Mouse (Mus musculus) right cerebral cortex, adult 2 months (tissue): ENCODE measurements at regions not wholly inside any gene's neighbourhood (a gene's known extent, or its start where the extent isn't known, plus 50 kb on each side); places are given as distances from the start of the nearest gene placed in this dataset.

ENCODE experiments used
- DNase-seq, 2 experiments: peaks; one replicate each; pipeline ENCODE4 v3.0.0; 2021 to 2022; ENCODE audit warnings: low spot score in 2 of 2

DNA sequence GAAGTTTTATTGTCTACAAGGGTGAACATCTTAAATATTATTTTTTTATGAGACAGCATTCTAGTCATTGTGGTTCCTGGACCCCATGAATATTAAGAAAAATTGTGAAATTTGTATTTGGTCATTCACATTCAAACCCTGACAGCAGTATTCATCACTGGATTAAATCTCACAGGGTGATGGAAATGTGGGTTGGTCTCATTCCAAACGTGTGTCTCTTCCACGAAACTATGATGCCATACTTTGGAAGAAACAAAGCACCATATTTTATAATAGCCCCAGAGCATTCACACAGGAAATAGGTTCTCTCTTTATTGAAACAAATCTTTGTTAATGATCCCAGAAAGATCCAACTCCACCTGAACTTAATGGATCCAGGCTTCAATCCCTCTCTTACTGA lies 156.2 kb upstream of the Tgfbr2 start:
- DNase-seq, result no peak

- DNase-seq, result no peak
Observed at GRCm38 (mm10) chr9:116330796-116331195, 155.6 kb upstream of the Tgfbr2 start.

GRCm38 (mm10) chr9:116329147-116329546 lies 154.0 kb upstream of the Tgfbr2 start:
- no peak for DNase-seq

DNA sequence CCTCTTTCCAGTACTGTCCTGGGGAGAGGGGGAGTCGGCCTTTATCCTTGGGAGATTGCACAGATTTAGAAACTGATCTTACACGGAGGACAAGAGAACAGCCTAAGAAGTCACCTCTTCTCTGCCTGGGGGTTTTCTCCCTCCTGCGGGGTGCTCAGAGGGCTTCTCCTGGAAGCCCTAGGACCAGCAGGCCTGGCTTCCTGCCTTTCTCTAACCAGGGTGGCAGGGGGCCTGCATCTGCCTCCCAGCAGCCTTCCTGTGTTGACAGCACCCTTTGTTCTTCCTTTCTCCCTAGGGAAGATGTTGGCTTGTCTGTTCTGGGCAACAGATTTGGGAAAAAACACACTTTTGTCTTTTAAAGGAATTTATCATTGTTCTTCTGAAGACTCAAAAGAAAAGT lies 153.0 kb upstream of the Tgfbr2 start:
- no peak for DNase-seq

DNA sequence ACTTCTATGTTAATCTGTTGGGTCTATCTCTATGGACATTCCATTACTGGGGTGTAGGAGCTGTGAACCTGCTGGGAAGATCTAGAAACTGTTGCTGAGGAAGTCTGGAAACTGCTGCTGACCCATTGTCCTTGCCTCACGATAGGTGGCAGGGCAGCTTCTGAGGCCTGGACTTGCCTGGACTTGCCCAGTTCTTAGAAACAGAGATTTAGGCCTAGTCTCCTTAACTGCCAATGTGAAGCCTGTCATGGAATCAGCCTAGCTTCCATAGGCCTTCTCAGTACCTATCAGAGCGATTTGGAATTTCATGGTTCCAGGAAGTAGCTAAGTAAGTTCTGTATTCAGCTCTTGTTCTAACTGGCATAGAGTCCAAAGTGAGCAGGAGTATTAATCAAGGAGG lies 151.9 kb upstream of the Tgfbr2 start:
- no peak for DNase-seq

DNA sequence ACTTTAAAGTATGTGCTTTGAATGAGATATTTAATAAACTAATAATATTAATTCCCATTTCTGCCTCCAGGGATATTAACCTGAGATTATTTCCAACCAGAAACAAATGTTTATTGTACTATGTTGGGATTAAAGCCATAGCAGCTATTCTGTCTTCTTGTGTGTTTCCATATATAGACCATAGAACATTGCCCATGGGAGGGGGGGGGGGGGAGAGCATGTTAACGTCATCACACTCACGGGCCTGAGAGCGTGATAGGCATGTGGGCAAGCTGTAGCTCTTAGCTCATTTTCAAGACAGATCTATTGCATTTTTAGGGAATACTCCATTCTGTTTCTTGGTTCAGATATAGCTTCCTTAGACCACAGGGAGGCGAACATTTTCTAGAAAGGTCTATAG lies 149.8 kb upstream of the Tgfbr2 start:
- DNase-seq, result no peak

DNA sequence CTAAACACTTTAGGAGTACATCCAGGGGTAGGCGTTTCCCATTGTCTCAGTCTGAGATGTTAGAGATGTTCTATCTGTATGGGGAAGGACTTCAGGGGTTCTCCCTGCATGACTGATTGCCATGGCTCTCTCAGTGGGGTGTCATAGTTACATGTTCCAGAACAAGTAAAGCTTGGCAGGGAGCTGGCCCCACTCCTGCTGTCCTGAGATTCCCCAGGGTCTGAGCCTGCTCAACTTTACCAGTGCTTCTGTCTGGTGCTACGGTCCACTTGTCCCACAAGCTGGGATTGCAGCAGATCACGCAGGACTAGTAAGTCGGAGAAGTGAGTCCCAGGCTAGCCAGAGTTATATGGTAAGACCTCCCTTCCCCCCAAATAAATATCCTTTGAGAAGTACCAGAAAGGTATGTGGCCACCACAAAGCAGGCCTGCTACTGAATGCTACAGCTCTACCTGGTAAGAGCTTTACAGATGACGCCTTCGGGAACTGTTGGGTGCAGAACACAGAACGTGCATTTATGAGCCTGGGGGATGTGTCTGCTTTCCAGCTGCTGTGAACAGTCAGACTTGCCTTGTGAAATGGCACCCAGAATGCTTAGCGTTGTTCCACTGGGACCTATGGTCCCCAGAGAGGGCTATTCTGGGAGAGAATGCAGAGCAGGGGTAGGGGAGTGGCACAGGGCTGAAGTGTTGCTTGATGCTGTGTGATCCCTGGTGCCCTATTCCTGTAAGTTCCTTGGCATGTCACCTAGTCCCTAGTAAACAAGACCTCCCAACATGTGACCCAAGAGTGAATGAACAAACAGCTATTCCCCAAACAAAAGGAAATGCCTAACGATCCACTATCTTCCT lies 148.9 kb upstream of the Tgfbr2 start:
- no peak for DNase-seq

DNA sequence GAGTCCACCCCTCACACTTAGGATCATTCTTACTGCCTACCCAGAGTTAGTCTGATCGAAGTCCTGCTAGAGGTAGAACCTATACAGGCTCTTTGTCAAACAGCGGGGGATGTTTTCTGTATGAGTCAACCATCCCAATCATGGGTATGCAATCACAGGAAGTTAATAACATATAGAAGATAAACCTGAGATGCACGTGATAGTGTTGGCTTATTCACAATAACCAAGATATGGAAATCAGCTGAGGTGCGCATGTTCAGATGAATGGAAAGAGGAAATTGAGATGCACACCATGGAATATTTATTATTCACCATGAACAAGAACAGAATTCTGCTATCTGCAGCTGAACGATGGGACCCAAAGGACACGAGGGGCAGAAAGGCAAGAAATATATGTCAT lies 146.7 kb upstream of the Tgfbr2 start:
- DNase-seq, result no peak

DNA sequence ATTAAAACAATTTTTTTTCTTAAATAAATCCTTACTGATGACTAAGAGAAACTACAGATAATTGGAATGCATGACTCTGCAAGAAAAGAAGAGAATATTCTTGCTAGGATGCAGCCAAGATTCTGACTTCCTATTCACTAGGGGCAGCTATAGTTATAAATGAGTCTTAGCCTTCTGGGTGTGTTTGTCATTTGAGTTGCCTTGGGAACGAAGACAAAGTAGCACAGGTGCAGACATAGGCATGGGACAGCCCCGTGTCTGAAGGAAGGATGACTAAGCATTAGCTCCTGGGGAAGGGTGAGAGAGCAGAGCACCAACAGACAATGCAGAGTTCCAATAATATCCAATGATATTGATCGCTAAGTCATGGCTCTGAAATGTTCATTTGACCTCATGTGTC lies 144.3 kb upstream of the Tgfbr2 start:
- DNase-seq, result no peak

DNA sequence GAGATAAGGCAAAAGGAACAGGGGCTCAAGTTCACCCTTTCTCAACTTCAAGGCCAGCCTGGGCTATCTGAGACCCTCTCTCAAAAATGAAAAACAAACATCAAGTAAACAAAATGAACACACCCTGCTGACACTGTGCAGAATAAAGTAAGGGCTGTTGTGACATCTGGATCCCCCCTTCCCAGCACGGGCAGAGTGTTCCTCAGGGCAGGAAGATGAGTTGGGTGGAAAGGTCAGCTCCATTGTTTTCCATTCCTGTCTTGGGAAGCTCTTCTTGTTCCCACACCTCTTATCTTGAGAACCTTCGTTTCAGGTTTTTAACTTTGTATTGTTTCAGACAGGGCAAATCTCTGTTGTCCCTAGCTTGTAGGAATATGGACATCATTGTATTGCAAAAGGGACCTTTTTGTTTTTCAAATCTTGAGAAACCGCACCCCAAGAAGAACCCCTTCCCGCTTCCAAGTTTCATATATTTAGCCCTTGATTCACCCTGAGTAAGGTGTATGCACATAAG lies 141.5 kb upstream of the Tgfbr2 start:
- DNase-seq, result no peak

GRCm38 (mm10) chr9:116314803-116315202 lies 139.6 kb upstream of the Tgfbr2 start:
- DNase-seq, result no peak

GRCm38 (mm10) chr9:116313932-116314790 lies 139.0 kb upstream of the Tgfbr2 start:
- no peak for DNase-seq

DNA sequence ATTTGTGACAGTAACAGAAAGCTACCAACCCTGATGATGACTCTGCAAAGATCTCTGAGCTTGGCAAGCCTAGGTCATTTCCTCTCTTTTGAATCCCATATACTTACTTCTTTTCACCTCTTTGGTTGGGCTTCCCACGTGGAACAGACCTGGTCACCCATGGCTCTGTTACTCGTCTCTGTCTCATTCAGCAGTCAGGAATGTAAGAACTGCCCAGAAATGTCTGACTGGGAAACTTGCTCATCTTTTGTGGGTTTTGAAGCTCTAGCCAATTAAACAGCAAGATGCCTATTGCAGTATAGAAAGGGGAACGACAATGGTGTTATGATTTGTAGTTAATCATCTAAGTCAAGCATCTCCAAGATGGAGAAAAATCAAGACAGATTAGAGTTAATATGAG lies 136.2 kb upstream of the Tgfbr2 start:
- no peak for DNase-seq

- no peak for DNase-seq
Observed at GRCm38 (mm10) chr9:116301602-116302001, 126.4 kb upstream of the Tgfbr2 start.

DNA sequence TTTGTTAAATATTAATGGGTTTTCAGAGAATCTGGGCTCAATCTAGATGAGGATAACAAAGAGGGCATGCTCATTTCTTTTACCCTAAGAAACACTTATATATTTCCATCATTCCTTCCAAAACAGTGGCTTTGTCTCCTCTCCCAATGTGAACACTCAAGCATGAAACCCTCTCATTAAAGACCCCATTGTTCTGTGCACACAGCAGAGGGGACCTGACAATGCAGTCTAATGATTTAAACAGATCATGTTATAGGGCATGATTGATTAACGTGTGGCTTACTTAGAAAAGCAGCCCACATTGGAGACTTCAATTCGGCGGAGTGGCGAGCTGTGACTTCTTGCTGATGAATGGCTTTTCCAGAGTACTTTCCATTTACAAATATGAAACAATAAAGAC lies 123.6 kb upstream of the Tgfbr2 start:
- no peak for DNase-seq

DNA sequence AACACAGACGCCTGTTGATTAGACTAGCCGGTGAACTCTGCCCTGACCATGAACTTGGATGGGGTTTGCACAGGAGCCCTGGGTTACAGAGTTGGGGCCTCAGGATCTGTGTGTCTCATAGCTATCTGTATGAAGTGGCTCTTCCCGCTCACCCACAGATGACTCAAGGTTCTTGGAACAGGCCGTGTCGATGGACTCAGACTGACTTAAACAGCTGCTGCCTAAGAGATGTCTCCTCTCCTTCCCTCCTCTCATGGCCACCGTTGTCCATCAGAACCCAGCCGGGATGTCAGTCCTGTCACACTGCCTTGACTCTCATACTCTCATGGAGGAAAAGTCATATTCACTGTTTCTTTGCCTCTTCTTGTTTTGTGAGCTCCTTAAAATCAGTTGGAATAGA lies 121.2 kb upstream of the Tgfbr2 start:
- no peak for DNase-seq

- DNase-seq, result no peak
Observed at GRCm38 (mm10) chr9:116294073-116294472, 118.9 kb upstream of the Tgfbr2 start.

- DNase-seq, result no peak
Observed at GRCm38 (mm10) chr9:116293110-116293509, 118.0 kb upstream of the Tgfbr2 start.

DNA sequence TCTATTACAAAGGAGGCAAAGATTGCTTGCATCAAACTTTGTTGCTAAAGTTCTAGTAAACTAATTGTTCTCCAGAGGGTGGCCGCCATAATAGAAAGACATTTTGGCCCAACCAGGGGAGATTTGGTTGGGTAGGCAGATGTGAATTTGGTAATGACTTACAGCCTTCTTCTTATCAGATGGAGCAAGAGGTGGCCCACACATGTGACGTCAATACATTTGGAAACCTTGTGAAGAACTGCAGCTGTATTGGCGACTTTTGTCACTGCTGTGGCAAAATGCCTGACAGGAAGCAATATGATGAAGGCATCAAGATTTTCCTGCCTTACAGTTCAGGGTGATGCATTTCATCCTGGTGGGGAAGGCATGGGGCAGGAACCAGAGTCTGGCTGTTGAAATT lies 116.5 kb upstream of the Tgfbr2 start:
- DNase-seq, result no peak

DNA sequence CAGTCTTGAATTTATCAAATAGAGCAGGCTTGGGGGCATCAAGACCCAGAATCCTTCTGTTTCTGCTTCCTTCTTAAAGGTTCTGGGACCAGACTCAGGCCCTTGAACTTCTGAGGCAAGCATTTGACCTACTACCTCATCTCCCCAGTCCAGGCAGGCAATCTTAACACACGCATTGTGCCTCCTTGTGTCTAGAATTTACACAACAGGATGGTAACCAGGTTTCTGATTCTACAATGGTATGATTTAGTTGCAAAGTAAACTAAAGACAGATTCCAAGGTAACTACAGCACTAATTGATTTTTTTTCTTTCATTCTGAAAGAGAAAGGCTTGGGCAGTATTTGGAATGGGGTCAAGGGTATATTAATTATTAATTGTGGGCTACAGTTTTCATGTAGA lies 115.7 kb upstream of the Tgfbr2 start:
- DNase-seq, result no peak

DNA sequence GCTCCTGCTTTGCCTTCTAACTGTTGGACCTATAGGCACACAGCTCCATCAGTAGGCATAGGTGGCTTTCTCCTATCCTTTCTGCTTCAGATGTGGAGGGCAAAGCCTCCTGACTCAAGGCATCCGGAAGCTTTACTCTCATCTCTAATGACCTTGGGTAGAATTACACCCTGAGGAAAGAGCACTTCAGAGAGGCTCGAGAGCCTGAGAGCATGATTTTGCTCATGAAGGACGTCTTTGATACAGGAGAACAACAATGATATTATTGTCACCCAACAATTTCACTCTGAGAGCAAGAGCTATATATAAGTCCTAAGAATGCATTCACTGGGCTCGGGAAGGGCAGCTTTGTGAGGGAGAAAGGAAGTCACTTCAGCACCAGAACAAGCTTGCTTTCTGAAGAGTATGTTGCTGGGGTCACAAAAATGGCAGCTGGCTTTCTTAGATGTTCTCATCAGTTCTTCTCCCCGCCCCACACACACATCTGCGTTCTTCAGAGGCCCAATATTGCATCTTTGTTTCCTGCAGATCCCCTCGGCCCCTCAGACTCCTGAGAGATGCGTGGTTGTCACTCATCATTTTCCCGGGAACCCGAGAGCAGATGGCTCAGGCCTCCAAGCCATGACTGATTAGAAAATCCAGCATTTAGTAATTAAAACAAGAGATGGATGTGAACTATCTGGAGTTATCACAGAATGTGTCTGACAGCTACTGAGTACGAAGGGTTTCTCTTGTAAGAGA lies 110.7 kb upstream of the Tgfbr2 start:
- DNase-seq, result no peak
